Mouse (Mus musculus) limb, embryonic 12.5 days (tissue): ENCODE measurements around the gene Uggt2. TPM values are rescaled to one million over a fixed set of nuclear protein-coding genes. Genes with fewer than 3 reads are reported as not detected.

ENCODE experiments used
- ATAC-seq: fragments of 200-750 bp; cut with Nextera tagmentation; 2 replicates; pipeline ENCODE4 v1.8.0; 2017; ENCODE audit warnings: low read depth, moderate TSS enrichment; ENCODE audit not compliant: insufficient number of reproducible peaks, insufficient read depth, low FRiP score, low TSS enrichment
- H3K27ac ChIP-seq: fragments of 300-500 bp; sonication (generic); 2 replicates; pipeline ENCODE4 v1.5.1; 2016; ENCODE audit warnings: mild to moderate bottlenecking, moderate library complexity
- H3K27me3 ChIP-seq: fragments of 300-500 bp; sonication (generic); 2 replicates; pipeline ENCODE4 v1.6.1; 2016; ENCODE audit warnings: mild to moderate bottlenecking, moderate library complexity
- H3K36me3 ChIP-seq: fragments of 300-500 bp; sonication (generic); 2 replicates; pipeline ENCODE4 v1.6.1; 2016; ENCODE audit warnings: mild to moderate bottlenecking, moderate library complexity
- H3K4me1 ChIP-seq: fragments of 300-500 bp; sonication (generic); replicated peaks from 2 replicates; pipeline ENCODE4 v1.6.1; 2016
- H3K4me2 ChIP-seq: fragments of 300-500 bp; sonication (generic); 2 replicates; pipeline ENCODE4 v1.6.1; 2016; ENCODE audit warnings: mild to moderate bottlenecking, moderate library complexity
- H3K4me3 ChIP-seq: fragments of 300-500 bp; sonication (generic); replicated peaks from 2 replicates; pipeline ENCODE4 v1.5.1; 2016; ENCODE audit warnings: mild to moderate bottlenecking
- H3K9ac ChIP-seq: fragments of 300-500 bp; sonication (generic); replicated peaks from 2 replicates; pipeline ENCODE4 v1.6.1; 2016; ENCODE audit warnings: mild to moderate bottlenecking, moderate library complexity
- H3K9me3 ChIP-seq: fragments of 300-500 bp; sonication (generic); 2 replicates; pipeline ENCODE4 v1.6.1; 2016; ENCODE audit warnings: mild to moderate bottlenecking, moderate library complexity
- WGBS: fragments of 180-500 bp; shearing (Covaris S2); methylation state at CpG from one replicate; pipeline ENCODE4 v1.1.7; 2016; 5-methylcytosine and 5-hydroxymethylcytosine counted together
- polyA plus RNA-seq: library from polyadenylated mRNA; unstranded; fragments of >200 nt; fragmentation: Nextera tagmentation; extraction: Ambion mirVana; gene quantifications from 2 replicates; pipeline ENCODE4 v1.2.1, GENCODE M21; 2016

The Uggt2 gene
- polyA plus RNA-seq, 1 experiment from 2014 or later, result 23.5 TPM

DNA sequence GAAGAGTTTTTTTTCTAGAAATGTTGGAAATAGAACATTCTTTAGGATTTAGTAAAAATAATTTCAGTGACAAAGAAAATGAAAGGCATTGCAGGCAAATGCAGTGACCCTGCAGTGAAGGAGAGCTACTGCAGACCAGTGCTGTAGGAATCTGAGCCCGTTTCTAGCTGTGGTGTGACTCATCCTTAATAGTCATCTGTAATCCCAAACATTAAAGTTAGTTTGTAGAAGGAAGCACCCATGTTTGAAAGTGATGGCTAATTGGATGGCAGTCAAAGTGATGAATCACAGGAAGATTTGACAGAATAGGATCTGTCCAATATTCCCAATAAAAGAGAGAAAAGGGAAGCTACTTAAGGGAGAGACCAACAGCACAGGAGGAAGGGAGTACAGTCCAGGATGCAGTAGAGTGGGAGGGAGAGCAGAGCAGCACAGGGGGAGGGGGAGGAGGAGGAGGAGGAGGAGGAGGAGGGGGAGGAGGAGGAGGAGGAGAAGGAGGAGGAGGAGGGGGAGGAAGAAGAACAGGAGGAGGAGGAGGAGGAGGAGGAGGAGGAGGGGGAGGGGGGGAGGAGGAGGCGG is 71.5 kb downstream of the Uggt2 start:
- Histone ChIP-seq H3K36me3 (peaks cover 42% of the 10 kb centered on the region), H3K4me2 (no peak overlapping the region), H3K9me3 (no peaks in the 10 kb centered on the region), H3K9ac (no peak overlapping the region), H3K27ac (no peak overlapping the region), H3K4me1 (no peaks in the 10 kb centered on the region), H3K4me3 (no peak overlapping the region), H3K27me3 (no peaks in the 10 kb centered on the region)
- no peak for ATAC-seq
- 72% methylated on average over 2 of the region's 2 CpGs for WGBS

DNA sequence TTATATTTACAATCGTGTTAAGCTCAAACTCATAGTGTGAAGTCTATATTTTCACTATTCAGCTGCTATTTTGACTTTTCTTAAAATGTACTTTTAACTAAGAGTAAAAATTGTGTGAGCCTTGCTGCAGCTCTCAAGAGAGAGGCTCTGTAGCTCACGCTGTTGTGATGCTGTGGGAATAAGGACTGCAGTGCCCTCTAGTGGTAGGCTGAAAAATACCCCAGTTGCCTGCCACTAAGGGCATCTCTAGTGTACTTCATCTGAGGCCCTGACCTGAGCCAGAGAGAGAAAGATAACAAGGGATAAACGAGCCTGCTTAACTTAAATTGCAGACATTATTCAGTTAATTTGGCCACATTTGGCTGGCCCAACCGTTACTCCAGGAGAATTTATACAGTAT is 72.1 kb downstream of the Uggt2 start:
- Histone ChIP-seq H3K4me3 (no peak overlapping the region), H3K4me1 (no peaks in the 10 kb centered on the region), H3K4me2 (no peak overlapping the region), H3K9me3 (no peaks in the 10 kb centered on the region), H3K27ac (no peak overlapping the region), H3K27me3 (no peaks in the 10 kb centered on the region), H3K9ac (no peak overlapping the region), H3K36me3 (peaks cover 43% of the 10 kb centered on the region)
- no peak for ATAC-seq
- 46% methylated on average over 4 of the region's 4 CpGs for WGBS

- H3K4me1 ChIP-seq, result no peaks in the 10 kb centered on the region
- whole genome bisulfite sequencing, result 69% methylated on average over 5 of the region's 5 CpGs
- peaks cover 38% of the 10 kb centered on the region for H3K36me3 ChIP-seq
Observed at GRCm38 (mm10) chr14:119025889-119026288, 73.3 kb downstream of the Uggt2 start.

GRCm38 (mm10) chr14:119013549-119013948 is 85.7 kb downstream of the Uggt2 start:
- Histone ChIP-seq H3K9ac (no peak overlapping the region), H3K4me2 (no peak overlapping the region), H3K27ac (no peak overlapping the region), H3K4me3 (no peak overlapping the region), H3K36me3 (peaks cover 59% of the 10 kb centered on the region), H3K27me3 (no peaks in the 10 kb centered on the region), H3K9me3 (no peaks in the 10 kb centered on the region), H3K4me1 (0 out of 2 replicates have a peak, but pooled peaks cover 4% of the 10 kb centered on the region)
- no peak for ATAC-seq
- 68% methylated on average over 12 of the region's 12 CpGs for WGBS

More at GRCm38 (mm10) chr14:119025889-119026288, 73.3 kb downstream of the Uggt2 start:
- Histone ChIP-seq H3K9ac (no peak overlapping the region), H3K27ac (no peak overlapping the region), H3K4me2 (no peak overlapping the region), H3K4me3 (no peak overlapping the region), H3K27me3 (no peaks in the 10 kb centered on the region), H3K9me3 (no peaks in the 10 kb centered on the region)
- ATAC-seq, result no peak

GRCm38 (mm10) chr14:119012607-119013431 is 86.4 kb downstream of the Uggt2 start:
- H3K9ac ChIP-seq, result no peak overlapping the region
- no peaks in the 10 kb centered on the region for H3K9me3 ChIP-seq
- 0 out of 2 replicates have a peak, but pooled peaks cover 5% of the 10 kb centered on the region for H3K4me1 ChIP-seq
- no peak overlapping the region for H3K27ac ChIP-seq
- 55% methylated on average over 23 of the region's 23 CpGs for WGBS
- peak overlapping the region; percentile 31 for H3K4me2 ChIP-seq
- ATAC-seq, result no peak; the same call in 1 of the 2 replicates
- H3K36me3 ChIP-seq, result peaks cover 54% of the 10 kb centered on the region
- no peak overlapping the region for H3K4me3 ChIP-seq
- H3K27me3 ChIP-seq, result no peaks in the 10 kb centered on the region

DNA sequence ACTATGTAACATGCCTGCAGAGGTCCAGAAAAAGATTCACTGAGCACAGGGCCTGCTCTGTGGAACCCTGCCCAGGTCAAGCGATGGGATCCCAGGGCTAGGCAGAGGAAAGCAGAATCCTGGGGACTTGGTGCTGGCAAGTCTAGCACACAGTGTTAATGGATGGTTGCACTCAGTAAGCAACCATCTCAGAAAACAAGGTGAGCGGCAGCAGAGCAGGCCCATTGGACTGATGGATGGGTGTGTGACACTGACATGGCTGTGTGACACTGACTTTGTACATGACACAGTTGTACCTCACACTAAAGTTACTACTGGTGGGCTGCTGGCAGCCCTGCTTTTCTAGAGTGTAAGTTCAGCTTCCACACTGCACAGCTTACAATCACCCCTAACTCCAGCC is 89.7 kb downstream of the Uggt2 start:
- no peak overlapping the region for H3K4me2 ChIP-seq
- WGBS, result 96% methylated on average over 2 of the region's 2 CpGs
- no peak overlapping the region for H3K27ac ChIP-seq
- H3K9ac ChIP-seq, result no peak overlapping the region
- peaks cover 38% of the 10 kb centered on the region for H3K36me3 ChIP-seq
- no peaks in the 10 kb centered on the region for H3K27me3 ChIP-seq
- no peak for ATAC-seq
- H3K4me1 ChIP-seq, result peaks cover 14% of the 10 kb centered on the region
- no peak overlapping the region for H3K4me3 ChIP-seq
- H3K9me3 ChIP-seq, result no peaks in the 10 kb centered on the region

DNA sequence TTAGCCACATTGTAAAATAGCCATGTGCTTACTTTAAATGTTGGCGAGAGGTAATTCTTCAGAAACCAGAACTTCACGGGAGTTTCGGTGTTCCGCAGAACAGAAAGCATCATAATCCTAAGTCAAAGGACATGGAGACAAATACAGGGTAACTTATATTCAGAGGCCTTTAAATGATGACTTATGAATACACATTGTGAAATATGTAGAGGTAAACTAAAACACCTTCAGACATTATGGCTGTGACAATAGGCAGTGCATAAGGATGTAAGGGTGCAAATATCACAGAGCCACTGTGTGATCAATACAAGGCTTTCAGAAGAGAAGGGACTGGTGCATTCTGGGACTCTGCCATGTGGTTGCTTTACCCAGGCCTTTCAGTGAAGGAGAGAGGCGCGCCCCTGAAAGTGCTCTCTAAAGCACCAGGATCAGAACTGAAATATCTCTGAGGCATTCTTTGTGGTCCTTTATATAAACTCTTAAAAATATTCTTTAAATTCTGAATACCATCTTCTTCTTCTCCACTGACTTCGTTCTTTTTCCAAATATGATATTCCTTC is 91.1 kb downstream of the Uggt2 start:
- H3K27me3 ChIP-seq, result no peaks in the 10 kb centered on the region
- peak overlapping the region; percentile 90 for H3K4me2 ChIP-seq
- peaks cover 13% of the 10 kb centered on the region for H3K4me1 ChIP-seq
- H3K27ac ChIP-seq, result no peak overlapping the region
- H3K9me3 ChIP-seq, result no peaks in the 10 kb centered on the region
- no peak for ATAC-seq
- 0 out of 2 replicates have a peak overlapping the region, but pooled peaks have one; percentile 18 for H3K9ac ChIP-seq
- H3K4me3 ChIP-seq, result peak overlapping the region; percentile 44
- peaks cover 30% of the 10 kb centered on the region for H3K36me3 ChIP-seq
- WGBS, result 67% methylated on average over 7 of the region's 7 CpGs

DNA sequence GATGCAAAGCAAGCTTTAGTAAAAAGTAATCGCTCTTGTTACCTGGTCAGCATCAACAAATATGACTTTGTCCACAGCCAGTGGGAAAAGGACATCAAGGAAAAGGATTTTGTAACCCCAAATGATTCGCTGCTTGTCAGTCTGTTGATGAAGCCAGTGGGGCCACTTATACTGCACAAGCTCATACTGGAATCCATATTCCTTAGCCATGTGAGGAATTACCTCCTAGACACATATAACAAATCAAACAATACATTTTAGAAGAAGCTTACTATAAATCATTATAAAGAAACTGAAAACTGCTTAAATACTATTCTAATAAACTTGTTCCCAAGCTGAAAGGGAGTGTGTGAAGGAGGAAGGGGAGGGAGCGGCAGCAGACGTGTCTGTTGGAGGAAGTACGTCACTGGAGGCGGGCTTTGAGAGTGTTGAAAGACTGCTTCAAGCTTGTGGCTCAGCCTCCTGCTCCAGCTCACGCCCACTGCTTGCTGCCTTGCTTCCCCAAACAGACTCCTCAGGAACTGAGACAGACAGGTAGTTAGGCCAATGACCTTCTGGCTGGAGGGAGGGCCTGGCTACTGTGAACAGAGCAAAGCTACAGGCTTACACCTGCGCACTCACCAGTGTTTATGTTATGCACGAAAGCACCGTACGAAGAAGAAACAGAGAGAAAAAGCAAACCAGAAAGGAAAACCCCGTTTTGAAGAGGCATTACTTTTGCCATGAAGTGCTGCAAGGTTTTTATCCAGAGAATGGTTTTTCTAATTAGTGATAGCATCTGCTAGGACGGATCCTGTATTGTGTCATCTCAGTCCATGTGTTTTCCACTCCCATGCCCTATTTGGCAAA is 91.9 kb downstream of the Uggt2 start:
- 1% methylated on average over 13 of the region's 13 CpGs for WGBS
- H3K9me3 ChIP-seq, result no peaks in the 10 kb centered on the region
- peak; percentile 100 for ATAC-seq

DNA sequence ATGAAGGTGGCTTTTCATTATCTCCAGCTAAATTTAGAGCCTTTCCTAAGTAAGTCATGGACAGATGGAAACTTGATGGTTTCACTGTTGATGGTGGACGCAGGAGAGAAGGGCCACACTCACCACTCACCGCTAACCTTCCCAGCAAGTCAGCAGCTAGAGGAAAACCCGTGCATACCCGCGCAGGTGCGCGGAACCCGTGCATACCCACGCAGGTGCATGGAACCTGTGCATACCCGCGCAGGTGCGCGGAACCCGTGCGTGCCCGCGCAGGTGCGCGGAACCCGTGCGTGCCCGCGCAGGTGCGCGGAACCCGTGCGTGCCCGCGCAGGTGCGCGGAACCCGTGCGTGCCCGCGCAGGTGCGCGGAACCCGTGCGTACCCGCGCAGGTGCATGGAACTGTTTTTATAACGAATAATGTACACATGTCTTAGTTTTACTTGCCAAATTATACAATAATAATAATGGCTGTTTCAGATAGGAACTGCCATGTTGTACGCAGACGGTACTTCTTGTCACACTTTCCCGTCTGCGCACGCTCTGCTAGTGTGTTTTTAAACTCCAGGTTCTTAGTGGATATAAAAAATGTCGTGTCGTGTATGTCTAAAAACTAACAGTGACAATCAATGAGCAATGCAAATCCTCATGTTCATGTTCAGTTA is 92.7 kb downstream of the Uggt2 start:
- 2% methylated on average over 49 of the region's 49 CpGs for WGBS
- H3K27ac ChIP-seq, result peak overlapping the region; percentile 45; the same call in 1 of the 2 replicates
- no peaks in the 10 kb centered on the region for H3K9me3 ChIP-seq

More for the DNA sequence above, 91.9 kb downstream of the Uggt2 start:
- peak overlapping the region; percentile 44 for H3K4me3 ChIP-seq
- peaks cover 26% of the 10 kb centered on the region for H3K36me3 ChIP-seq
- peak overlapping the region; percentile 18; the same call in 1 of the 2 replicates for H3K9ac ChIP-seq
- H3K27ac ChIP-seq, result peak overlapping the region; percentile 45; the same call in 1 of the 2 replicates
- H3K4me2 ChIP-seq, result peak overlapping the region; percentile 90
- peaks cover 10% of the 10 kb centered on the region for H3K4me1 ChIP-seq
- H3K27me3 ChIP-seq, result no peaks in the 10 kb centered on the region

DNA sequence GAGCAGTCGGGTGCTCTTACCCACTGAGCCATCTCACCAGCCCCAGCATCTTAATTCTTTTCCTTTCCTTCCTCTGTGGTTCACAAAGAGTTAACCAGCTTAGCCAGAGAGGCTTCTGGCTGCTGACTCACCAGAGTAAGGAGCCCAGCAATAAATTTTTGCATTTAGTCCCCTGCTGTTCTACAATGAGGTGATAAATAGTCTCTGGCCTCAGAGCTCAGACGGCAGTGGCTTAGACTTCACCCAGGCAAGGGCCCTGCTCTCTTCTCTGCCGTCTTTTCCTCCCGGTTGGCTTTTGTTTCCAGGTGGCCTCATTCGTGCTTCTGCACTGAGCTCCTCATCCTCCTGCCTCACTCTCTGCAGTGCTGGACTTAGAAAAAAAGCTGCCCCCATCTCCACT is 93.4 kb downstream of the Uggt2 start:
- H3K4me3 ChIP-seq, result no peak overlapping the region
- ATAC-seq, result no peak
- H3K4me1 ChIP-seq, result peaks cover 10% of the 10 kb centered on the region
- no peaks in the 10 kb centered on the region for H3K27me3 ChIP-seq
- WGBS, result 8% methylated on average over 5 of the region's 5 CpGs
- peak overlapping the region; percentile 90; the same call in 1 of the 2 replicates for H3K4me2 ChIP-seq
- peaks cover 29% of the 10 kb centered on the region for H3K36me3 ChIP-seq
- H3K9ac ChIP-seq, result no peak overlapping the region
- 0 out of 2 replicates have a peak overlapping the region, but pooled peaks have one; percentile 13 for H3K27ac ChIP-seq
- H3K9me3 ChIP-seq, result no peaks in the 10 kb centered on the region

More for the DNA sequence above, 92.7 kb downstream of the Uggt2 start:
- no peak for ATAC-seq
- peaks cover 26% of the 10 kb centered on the region for H3K36me3 ChIP-seq
- H3K27me3 ChIP-seq, result no peaks in the 10 kb centered on the region
- peaks cover 10% of the 10 kb centered on the region for H3K4me1 ChIP-seq
- H3K9ac ChIP-seq, result no peak overlapping the region; the same call in 1 of the 2 replicates
- peak overlapping the region; percentile 44 for H3K4me3 ChIP-seq
- H3K4me2 ChIP-seq, result peak overlapping the region; percentile 90
